Mouse (Mus musculus) liver, postnatal 0 days (tissue): ENCODE results near the gene Dnpep. TPM values are rescaled to one million over a fixed set of nuclear protein-coding genes. Genes with fewer than 3 reads are reported as not detected.

Experiments used
- ATAC-seq: fragments of 200-750 bp; cut with Nextera tagmentation; 2 replicates; pipeline ENCODE4 v1.8.0; 2017; ENCODE audit warnings: mild to moderate bottlenecking, moderate library complexity
- DNase-seq: peaks from one replicate; pipeline ENCODE4 v3.0.0-alpha.2; 2016
- H3K27ac ChIP-seq: fragments of 300-500 bp; sonication (generic); 2 replicates; pipeline ENCODE4 v1.5.1; 2014; ENCODE audit warnings: antibody characterized with exemption, moderate library complexity, mild to moderate bottlenecking, low read depth
- H3K27me3 ChIP-seq: fragments of 300-500 bp; sonication (generic); 2 replicates; pipeline ENCODE4 v1.6.1; 2014; ENCODE audit warnings: low read length, control low read depth, mixed read lengths; ENCODE audit not compliant: insufficient read depth
- H3K36me3 ChIP-seq: fragments of 300-500 bp; sonication (generic); replicated peaks from 2 replicates; pipeline ENCODE4 v1.6.1; 2014; ENCODE audit warnings: mild to moderate bottlenecking, control low read depth, low read length, moderate library complexity, mixed read lengths; ENCODE audit not compliant: insufficient read depth
- H3K4me1 ChIP-seq: fragments of 300-500 bp; sonication (generic); 2 replicates; pipeline ENCODE4 v1.6.1; 2014; ENCODE audit warnings: antibody characterized with exemption, mild to moderate bottlenecking, control low read depth; ENCODE audit not compliant: insufficient read depth
- H3K4me2 ChIP-seq: fragments of 300-500 bp; sonication (generic); 2 replicates; pipeline ENCODE4 v1.6.1; 2014; ENCODE audit warnings: low read depth, mild to moderate bottlenecking, low read length, moderate library complexity, mixed read lengths
- H3K4me3 ChIP-seq: fragments of 300-500 bp; sonication (generic); 2 replicates; pipeline ENCODE4 v1.5.1; 2014; ENCODE audit warnings: low read depth, low read length
- H3K9ac ChIP-seq: fragments of 300-500 bp; sonication (generic); replicated peaks from 2 replicates; pipeline ENCODE4 v1.6.1; 2014; ENCODE audit warnings: mild to moderate bottlenecking, moderate library complexity
- H3K9me3 ChIP-seq: fragments of 300-500 bp; sonication (generic); 2 replicates; pipeline ENCODE4 v1.6.1; 2016; ENCODE audit warnings: mild to moderate bottlenecking, control low read depth, low read length, mixed read lengths
- CTCF ChIP-seq: sonication (generic); IDR thresholded peaks from 2 replicates; pipeline ENCODE4 v1.5.1; 2016; ENCODE audit warnings: antibody characterized with exemption, low read depth
- EP300 ChIP-seq: IDR thresholded peaks from 2 replicates; pipeline ENCODE4 v1.6.1; 2016; ENCODE audit warnings: antibody characterized with exemption, low read depth, mild to moderate bottlenecking
- WGBS: fragments of 180-500 bp; shearing (Covaris S2); extraction: QIAGEN DNeasy Blood & Tissue Kit; methylation state at CpG from one replicate; pipeline ENCODE4 v1.1.7; 2014; ENCODE audit not compliant: insufficient replicate concordance; 5-methylcytosine and 5-hydroxymethylcytosine counted together
- polyA plus RNA-seq: library from polyadenylated mRNA; unstranded; fragments of >200 nt; fragmentation: Nextera tagmentation; extraction: Ambion mirVana; gene quantifications from 2 replicates; pipeline ENCODE4 v1.2.1, GENCODE M21; 2015

Dnpep gene
- polyA plus RNA-seq, 1 experiment from 2014 or later, result 50.5 TPM

- no peaks in the 10 kb centered on the region for H3K9me3 ChIP-seq
- H3K27ac ChIP-seq, result no peak overlapping the region
- 79% methylated on average over 4 of the region's 4 CpGs for WGBS
- no peak overlapping the region for H3K4me3 ChIP-seq
- H3K9ac ChIP-seq, result no peak overlapping the region
- H3K4me1 ChIP-seq, result peaks cover 12% of the 10 kb centered on the region; the same call in 1 of the 2 replicates
- peak; percentile 7 for DNase-seq
- no peak for ATAC-seq
- TF ChIP-seq CTCF, result no peak
- TF ChIP-seq EP300, result no peak
- H3K4me2 ChIP-seq, result no peak overlapping the region
- H3K27me3 ChIP-seq, result no peaks in the 10 kb centered on the region
- 0 out of 2 replicates have a peak, but pooled peaks cover 4% of the 10 kb centered on the region for H3K36me3 ChIP-seq
Measured at GRCm38 (mm10) chr1:75318736-75319135, 946 bp upstream of the Dnpep start.

GRCm38 (mm10) chr1:75318301-75318700 lies 511 bp upstream of the Dnpep start:
- H3K27me3 ChIP-seq, result no peaks in the 10 kb centered on the region
- peak overlapping the region; percentile 66 for H3K4me3 ChIP-seq
- H3K27ac ChIP-seq, result peak overlapping the region; percentile 44; the same call in 1 of the 2 replicates
- DNase-seq (peak; percentile 11), ATAC-seq (no peak)
- H3K9ac ChIP-seq, result peak overlapping the region; percentile 8; the same call in 1 of the 2 replicates
- H3K4me1 ChIP-seq, result peaks cover 12% of the 10 kb centered on the region; the same call in 1 of the 2 replicates
- H3K4me2 ChIP-seq, result peak overlapping the region; percentile 88
- 60% methylated on average over 3 of the region's 3 CpGs for WGBS
- H3K36me3 ChIP-seq, result 0 out of 2 replicates have a peak, but pooled peaks cover 4% of the 10 kb centered on the region
- TF ChIP-seq CTCF (no peak), EP300 (no peak)
- no peaks in the 10 kb centered on the region for H3K9me3 ChIP-seq

- Histone ChIP-seq H3K9me3 (no peaks in the 10 kb centered on the region), H3K9ac (peak overlapping the region; percentile 53), H3K4me1 (peaks cover 12% of the 10 kb centered on the region; the same call in 1 of the 2 replicates), H3K27ac (peak overlapping the region; percentile 91), H3K4me2 (peak overlapping the region; percentile 88), H3K27me3 (no peaks in the 10 kb centered on the region), H3K4me3 (peak overlapping the region; percentile 66), H3K36me3 (peaks cover 15% of the 10 kb centered on the region)
- 0% methylated on average over 20 of the region's 20 CpGs for WGBS
- peak; percentile 44 for TF ChIP-seq CTCF
- no peak for TF ChIP-seq EP300
- peak; percentile 45 for ATAC-seq
- DNase-seq, result peak; percentile 90
Measured at GRCm38 (mm10) chr1:75316861-75317240, 939 bp downstream of the Dnpep start.

GRCm38 (mm10) chr1:75315456-75316365 lies 2.1 kb downstream of the Dnpep start:
- H3K27ac ChIP-seq, result peak overlapping the region; percentile 91
- peak overlapping the region; percentile 66 for H3K4me3 ChIP-seq
- peaks cover 12% of the 10 kb centered on the region; the same call in 1 of the 2 replicates for H3K4me1 ChIP-seq
- H3K9me3 ChIP-seq, result no peaks in the 10 kb centered on the region
- peak overlapping the region; percentile 53 for H3K9ac ChIP-seq
- no peak for TF ChIP-seq CTCF
- TF ChIP-seq EP300, result no peak
- H3K27me3 ChIP-seq, result no peaks in the 10 kb centered on the region
- peak; percentile 19 for DNase-seq
- peaks cover 24% of the 10 kb centered on the region for H3K36me3 ChIP-seq
- ATAC-seq, result no peak
- WGBS, result 82% methylated on average over 29 of the region's 29 CpGs
- peak overlapping the region; percentile 88 for H3K4me2 ChIP-seq

- no peaks in the 10 kb centered on the region for H3K27me3 ChIP-seq
- DNase-seq (peak; percentile 10), ATAC-seq (no peak)
- peaks cover 12% of the 10 kb centered on the region; the same call in 1 of the 2 replicates for H3K4me1 ChIP-seq
- H3K4me2 ChIP-seq, result no peak overlapping the region
- peaks cover 24% of the 10 kb centered on the region for H3K36me3 ChIP-seq
- no peaks in the 10 kb centered on the region for H3K9me3 ChIP-seq
- H3K9ac ChIP-seq, result no peak overlapping the region
- no peak overlapping the region for H3K27ac ChIP-seq
- 87% methylated on average over 6 of the region's 6 CpGs for WGBS
- no peak for TF ChIP-seq CTCF
- TF ChIP-seq EP300, result no peak
- H3K4me3 ChIP-seq, result no peak overlapping the region
Measured at GRCm38 (mm10) chr1:75315011-75315410, 2.8 kb downstream of the Dnpep start.

- Histone ChIP-seq H3K9me3 (no peaks in the 10 kb centered on the region), H3K27ac (no peak overlapping the region), H3K9ac (no peak overlapping the region), H3K4me2 (no peak overlapping the region), H3K36me3 (peaks cover 39% of the 10 kb centered on the region), H3K27me3 (no peaks in the 10 kb centered on the region), H3K4me3 (no peak overlapping the region), H3K4me1 (peaks cover 12% of the 10 kb centered on the region; the same call in 1 of the 2 replicates)
- WGBS, result 88% methylated on average over 6 of the region's 6 CpGs
- ATAC-seq (no peak), DNase-seq (peak; percentile 10)
- TF ChIP-seq EP300, result no peak
- no peak for TF ChIP-seq CTCF
Measured at GRCm38 (mm10) chr1:75311694-75312093, 6.1 kb downstream of the Dnpep start.
